Mouse (Mus musculus): ENCODE measurements around the gene Abtb2. TPM values are rescaled to one million over a fixed set of nuclear protein-coding genes. Genes with fewer than 3 reads are reported as not detected.

Gene Abtb2
- polyA plus RNA-seq, 1 experiment = 16.1 TPM

DNA sequence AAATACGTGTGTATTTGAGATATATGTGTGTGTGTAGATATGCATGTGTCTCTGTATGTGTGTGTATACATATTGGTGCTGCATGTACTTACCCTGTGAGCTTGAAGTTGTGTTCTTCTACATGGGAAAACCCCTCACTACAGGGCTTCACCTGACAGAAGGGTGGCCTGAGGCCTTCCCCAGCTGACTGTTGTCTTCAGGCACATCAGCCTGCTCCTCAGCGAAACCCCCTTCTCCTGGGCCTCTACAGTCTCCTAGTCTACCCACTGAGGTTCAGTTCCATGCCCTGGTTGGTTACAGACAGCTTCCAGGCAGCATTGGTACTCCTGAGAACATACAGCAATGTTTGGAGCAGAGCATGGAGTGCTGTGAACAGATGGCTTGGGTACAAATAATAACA is 118.3 kb downstream of the Abtb2 start:
- Histone ChIP-seq H3K27me3 (ENCODE audit: control insufficient read depth, insufficient read depth, insufficient read length) (no peaks in the 10 kb centered on the region), H3ac (ENCODE audit: control insufficient read depth, insufficient read length) (no peak overlapping the region), H3K4me3 (no peak overlapping the region), H3K36me3 (ENCODE audit: control insufficient read depth, insufficient read depth) (no peaks in the 10 kb centered on the region), H3K4me2 (ENCODE audit: low read depth) (peak overlapping the region; percentile 63), H3K79me2 (ENCODE audit: control insufficient read depth, insufficient read depth) (no peaks in the 10 kb centered on the region)
- no peak for TF ChIP-seq TCF3 (IDR thresholded peaks at IDR 0.05; ENCODE audit: insufficient read length, low read depth)
- TF ChIP-seq REST (IDR thresholded peaks at IDR 0.05; ENCODE audit: insufficient read depth, insufficient read length) = no peak
- TF ChIP-seq E2F4 (IDR thresholded peaks at IDR 0.05; ENCODE audit: insufficient read depth) = no peak
- no peak for TF ChIP-seq CEBPB (IDR thresholded peaks at IDR 0.05; ENCODE audit: insufficient read depth, poor library complexity, severe bottlenecking)
- no peak for TF ChIP-seq POLR2A (IDR thresholded peaks at IDR 0.05; ENCODE audit: insufficient read length, low read depth)
- no peak for TF ChIP-seq MYOG (IDR thresholded peaks at IDR 0.05; ENCODE audit: control insufficient read depth in 1 of 3, insufficient read depth in 1 of 3, insufficient read length in 2 of 3, low read depth in 2 of 3)
- no peak for TF ChIP-seq TCF12 (IDR thresholded peaks at IDR 0.05; ENCODE audit: insufficient read depth, poor library complexity, severe bottlenecking)
- TF ChIP-seq USF1 (IDR thresholded peaks at IDR 0.05; ENCODE audit: low read depth) = no peak
- TF ChIP-seq MAX (IDR thresholded peaks at IDR 0.05; ENCODE audit: low read depth) = no peak

DNA sequence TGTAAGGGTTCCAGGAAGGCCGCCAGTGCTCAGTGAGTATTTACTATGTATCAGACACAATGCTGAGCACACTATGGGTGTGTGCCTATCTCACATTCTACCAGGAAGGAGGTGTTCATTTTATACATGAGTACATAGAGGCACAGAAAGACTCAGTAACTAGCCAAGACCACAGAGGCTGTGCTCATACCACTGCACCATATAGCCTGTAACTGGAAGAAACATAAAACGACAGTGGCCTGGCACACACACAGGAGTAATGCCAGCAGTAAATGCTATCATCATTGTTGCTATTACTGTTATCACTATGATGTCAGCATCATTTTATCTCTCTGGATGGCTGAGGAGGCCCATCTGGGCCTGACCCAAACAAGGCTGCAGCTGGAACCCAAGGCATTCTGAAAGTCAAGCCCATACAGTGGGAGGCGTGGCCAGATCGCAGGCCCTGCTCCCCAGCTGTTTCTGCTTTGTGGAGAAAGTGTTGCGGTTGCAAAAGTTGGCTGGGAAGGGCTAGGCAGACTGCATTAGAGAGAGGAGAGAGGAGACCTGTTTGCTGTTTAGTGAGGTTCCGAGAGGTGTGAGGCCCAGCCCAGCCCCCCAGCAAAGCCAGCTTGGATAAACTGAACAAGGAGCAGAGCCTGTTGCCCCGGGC is 118.9 kb downstream of the Abtb2 start:
- no peaks in the 10 kb centered on the region for H3K27me3 ChIP-seq (ENCODE audit: control insufficient read depth, insufficient read depth, insufficient read length)
- H3K4me3 ChIP-seq = no peak overlapping the region
- peak; percentile 59 to 91 (median 64) for TF ChIP-seq MYOG (IDR thresholded peaks at IDR 0.05; ENCODE audit: control insufficient read depth in 1 of 3, insufficient read depth in 1 of 3, insufficient read length in 2 of 3, low read depth in 2 of 3)
- TF ChIP-seq POLR2A (IDR thresholded peaks at IDR 0.05; ENCODE audit: insufficient read length, low read depth) = no peak
- peak; percentile 57 for TF ChIP-seq TCF12 (IDR thresholded peaks at IDR 0.05; ENCODE audit: insufficient read depth, poor library complexity, severe bottlenecking)
- peak; percentile 10 to 85 (median 68) for TF ChIP-seq MYOD1 (IDR thresholded peaks at IDR 0.05; ENCODE audit: control insufficient read depth in 1 of 3, insufficient read length in 2 of 3, low read depth in 2 of 3)
- H3K36me3 ChIP-seq (ENCODE audit: control insufficient read depth, insufficient read depth) = no peaks in the 10 kb centered on the region
- no peaks in the 10 kb centered on the region for H3K79me2 ChIP-seq (ENCODE audit: control insufficient read depth, insufficient read depth)
- peak overlapping the region; percentile 63 for H3K4me2 ChIP-seq (ENCODE audit: low read depth)
- no peak overlapping the region for H3ac ChIP-seq (ENCODE audit: control insufficient read depth, insufficient read length)

DNA sequence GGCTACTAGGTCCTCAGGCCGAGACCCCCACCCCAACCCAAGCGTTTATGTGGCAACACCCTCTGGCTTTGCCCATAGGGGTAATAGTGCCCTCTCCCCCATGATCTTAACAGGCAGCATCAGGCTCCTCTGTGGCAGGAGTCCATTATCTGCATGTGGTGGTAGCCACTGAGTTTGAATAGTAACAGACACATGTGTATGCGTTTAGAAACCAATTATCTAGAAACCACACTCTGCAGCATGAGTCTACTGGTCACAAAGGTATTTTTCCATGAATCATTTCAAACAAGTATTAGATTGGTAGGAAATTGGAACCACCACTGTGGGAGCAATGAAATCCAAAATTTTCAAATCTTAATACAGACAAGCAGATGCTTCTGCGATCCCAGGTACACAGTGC is 119.5 kb downstream of the Abtb2 start:
- no peaks in the 10 kb centered on the region for H3K79me2 ChIP-seq (ENCODE audit: control insufficient read depth, insufficient read depth)
- no peak overlapping the region for H3K4me3 ChIP-seq
- no peaks in the 10 kb centered on the region for H3K36me3 ChIP-seq (ENCODE audit: control insufficient read depth, insufficient read depth)
- H3ac ChIP-seq (ENCODE audit: control insufficient read depth, insufficient read length) = no peak overlapping the region
- no peak for TF ChIP-seq POLR2A (IDR thresholded peaks at IDR 0.05; ENCODE audit: insufficient read length, low read depth)
- peak overlapping the region; percentile 63 for H3K4me2 ChIP-seq (ENCODE audit: low read depth)
- no peaks in the 10 kb centered on the region for H3K27me3 ChIP-seq (ENCODE audit: control insufficient read depth, insufficient read depth, insufficient read length)

DNA sequence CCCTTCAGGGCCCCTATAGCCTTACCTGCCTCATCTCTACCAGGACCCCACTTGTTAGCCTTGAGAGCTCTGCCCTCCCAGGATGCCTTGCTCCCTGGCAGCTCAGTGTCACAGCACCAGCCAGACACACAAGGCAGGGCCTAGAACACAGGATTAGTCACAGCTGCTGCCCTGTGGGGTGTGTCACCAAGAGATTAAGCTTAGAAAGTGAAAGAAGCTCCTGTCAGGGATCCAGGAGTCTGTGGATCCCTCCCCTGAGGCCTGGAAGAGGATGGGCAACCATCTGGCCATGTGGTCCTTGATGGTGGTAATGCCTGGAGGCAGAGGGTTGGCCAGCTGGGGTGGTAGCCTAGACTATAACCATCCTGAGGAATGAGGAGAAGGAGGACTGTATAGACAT is 121.0 kb downstream of the Abtb2 start:
- no peak overlapping the region for H3K4me3 ChIP-seq
- peak overlapping the region; percentile 5 for H3K4me2 ChIP-seq (ENCODE audit: low read depth)
- H3K27me3 ChIP-seq (ENCODE audit: control insufficient read depth, insufficient read depth, insufficient read length) = no peaks in the 10 kb centered on the region
- no peak overlapping the region for H3ac ChIP-seq (ENCODE audit: control insufficient read depth, insufficient read length)
- H3K36me3 ChIP-seq (ENCODE audit: control insufficient read depth, insufficient read depth) = no peaks in the 10 kb centered on the region
- no peaks in the 10 kb centered on the region for H3K79me2 ChIP-seq (ENCODE audit: control insufficient read depth, insufficient read depth)
- TF ChIP-seq TCF12 (IDR thresholded peaks at IDR 0.05; ENCODE audit: insufficient read depth, poor library complexity, severe bottlenecking) (no peak), MYOD1 (IDR thresholded peaks at IDR 0.05; ENCODE audit: control insufficient read depth in 1 of 3, insufficient read length in 2 of 3, low read depth in 2 of 3) (peak in 1 of 3 experiments; percentile 71), MYOG (IDR thresholded peaks at IDR 0.05; ENCODE audit: control insufficient read depth in 1 of 3, insufficient read depth in 1 of 3, insufficient read length in 2 of 3, low read depth in 2 of 3) (peak in 2 of 3 experiments; percentile 18 to 78), POLR2A (IDR thresholded peaks at IDR 0.05; ENCODE audit: insufficient read length, low read depth) (no peak), USF1 (IDR thresholded peaks at IDR 0.05; ENCODE audit: low read depth) (peak; percentile 52)

DNA sequence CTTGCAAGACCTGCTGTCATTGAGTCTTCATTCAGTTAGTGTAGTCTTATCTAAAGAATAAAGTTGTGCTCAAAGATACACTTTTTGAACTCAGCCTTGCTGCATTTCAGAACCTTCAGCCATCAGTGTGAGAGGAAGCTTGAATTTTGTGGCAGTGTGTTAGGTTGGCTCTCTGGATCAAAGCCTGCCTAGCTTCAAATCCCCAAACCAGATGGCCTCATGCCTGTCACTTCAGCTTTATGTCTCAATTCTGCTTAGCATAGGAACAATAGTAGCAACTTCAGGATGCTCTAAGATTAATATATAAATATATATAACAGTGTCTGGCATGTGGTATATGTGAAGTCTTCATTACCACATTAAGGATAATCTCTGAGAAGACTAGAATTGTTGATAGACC is 121.8 kb downstream of the Abtb2 start:
- H3K79me2 ChIP-seq (ENCODE audit: control insufficient read depth, insufficient read depth) = no peaks in the 10 kb centered on the region
- TF ChIP-seq USF1 (IDR thresholded peaks at IDR 0.05; ENCODE audit: low read depth) = no peak
- TF ChIP-seq TCF12 (IDR thresholded peaks at IDR 0.05; ENCODE audit: insufficient read depth, poor library complexity, severe bottlenecking) = no peak
- no peak for TF ChIP-seq MYOD1 (IDR thresholded peaks at IDR 0.05; ENCODE audit: control insufficient read depth in 1 of 3, insufficient read length in 2 of 3, low read depth in 2 of 3)
- no peak for TF ChIP-seq E2F4 (IDR thresholded peaks at IDR 0.05; ENCODE audit: insufficient read depth)
- no peak for TF ChIP-seq MAX (IDR thresholded peaks at IDR 0.05; ENCODE audit: low read depth)
- TF ChIP-seq CEBPB (IDR thresholded peaks at IDR 0.05; ENCODE audit: insufficient read depth, poor library complexity, severe bottlenecking) = no peak
- no peak for TF ChIP-seq MYOG (IDR thresholded peaks at IDR 0.05; ENCODE audit: control insufficient read depth in 1 of 3, insufficient read depth in 1 of 3, insufficient read length in 2 of 3, low read depth in 2 of 3)
- no peak for TF ChIP-seq TCF3 (IDR thresholded peaks at IDR 0.05; ENCODE audit: insufficient read length, low read depth)
- no peak for TF ChIP-seq SRF (IDR thresholded peaks at IDR 0.05; ENCODE audit: control insufficient read depth, insufficient read length, low read depth)
- TF ChIP-seq REST (IDR thresholded peaks at IDR 0.05; ENCODE audit: insufficient read depth, insufficient read length) = no peak
- TF ChIP-seq POLR2AphosphoS2 (IDR thresholded peaks at IDR 0.05; ENCODE audit: insufficient read length, low read depth) = no peak
- no peak for TF ChIP-seq POLR2A (IDR thresholded peaks at IDR 0.05; ENCODE audit: insufficient read length, low read depth)
- no peak overlapping the region for H3K4me2 ChIP-seq (ENCODE audit: low read depth)
- no peak overlapping the region for H3ac ChIP-seq (ENCODE audit: control insufficient read depth, insufficient read length)
- H3K4me3 ChIP-seq = no peak overlapping the region
- H3K36me3 ChIP-seq (ENCODE audit: control insufficient read depth, insufficient read depth) = no peaks in the 10 kb centered on the region
- no peaks in the 10 kb centered on the region for H3K27me3 ChIP-seq (ENCODE audit: control insufficient read depth, insufficient read depth, insufficient read length)
